Mouse (Mus musculus): Measurements from ENCODE around the gene Snrk. TPM values are rescaled to one million over a fixed set of nuclear protein-coding genes. Genes with fewer than 3 reads are reported as not detected.

Gene Snrk
- total and polyA plus RNA-seq, 2 experiments from 2014 or later = 77.2 to 90.5 TPM

GRCm38 (mm10) chr9:122083698-122084097, 33.4 kb upstream of the Snrk start:
- Histone ChIP-seq H3K4me2 (ENCODE audit: low read depth, low read length, poor library complexity, severe bottlenecking) (no peak overlapping the region), H3K27me3 (ENCODE audit: insufficient read depth, low read length) (no peaks in the 10 kb centered on the region), H3K27ac (ENCODE audit: low read depth, low read length) (no peak overlapping the region), H3K9ac (replicated peaks; ENCODE audit: low read length, poor library complexity, severe bottlenecking) (no peak overlapping the region), H3K9me3 (ENCODE audit: low read length) (no peaks in the 10 kb centered on the region), H3K4me1 (ENCODE audit: insufficient read depth, low read length) (no peaks in the 10 kb centered on the region), H3K4me3 (ENCODE audit: low read depth, low read length) (no peak overlapping the region), H3K36me3 (ENCODE audit: insufficient read depth, low read length) (no peaks in the 10 kb centered on the region)
- 62% methylated on average over 4 of the region's 4 CpGs for WGBS
- DNase-seq (ENCODE audit: low spot score) (no peak), ATAC-seq (ENCODE audit: low FRiP score) (no peak)
- TF ChIP-seq CTCF (IDR thresholded peaks at IDR 0.05) = no peak

- no peak for ATAC-seq (ENCODE audit: low FRiP score)
- Histone ChIP-seq H3K4me3 (ENCODE audit: low read depth, low read length) (no peak overlapping the region), H3K4me1 (ENCODE audit: insufficient read depth, low read length) (no peaks in the 10 kb centered on the region), H3K27me3 (ENCODE audit: insufficient read depth, low read length) (no peaks in the 10 kb centered on the region), H3K4me2 (ENCODE audit: low read depth, low read length, poor library complexity, severe bottlenecking) (no peak overlapping the region), H3K36me3 (ENCODE audit: insufficient read depth, low read length) (no peaks in the 10 kb centered on the region), H3K27ac (ENCODE audit: low read depth, low read length) (no peak overlapping the region), H3K9me3 (ENCODE audit: low read length) (no peaks in the 10 kb centered on the region), H3K9ac (replicated peaks; ENCODE audit: low read length, poor library complexity, severe bottlenecking) (no peak overlapping the region)
- peak; percentile 30 for DNase-seq (ENCODE audit: low spot score)
- no peak for TF ChIP-seq CTCF (IDR thresholded peaks at IDR 0.05)
- WGBS = 56% methylated on average over 4 of the region's 4 CpGs
Observed at GRCm38 (mm10) chr9:122084175-122084574, 32.9 kb upstream of the Snrk start.

GRCm38 (mm10) chr9:122084636-122085035, 32.4 kb upstream of the Snrk start:
- Histone ChIP-seq H3K36me3 (ENCODE audit: insufficient read depth, low read length) (no peaks in the 10 kb centered on the region), H3K9ac (replicated peaks; ENCODE audit: low read length, poor library complexity, severe bottlenecking) (no peak overlapping the region), H3K4me2 (ENCODE audit: low read depth, low read length, poor library complexity, severe bottlenecking) (no peak overlapping the region), H3K27ac (ENCODE audit: low read depth, low read length) (0 out of 2 replicates have a peak overlapping the region, but pooled peaks have one; percentile 38), H3K4me3 (ENCODE audit: low read depth, low read length) (no peak overlapping the region), H3K4me1 (ENCODE audit: insufficient read depth, low read length) (no peaks in the 10 kb centered on the region), H3K9me3 (ENCODE audit: low read length) (no peaks in the 10 kb centered on the region), H3K27me3 (ENCODE audit: insufficient read depth, low read length) (no peaks in the 10 kb centered on the region)
- WGBS = 81% methylated on average over 4 of the region's 4 CpGs
- no peak for ATAC-seq (ENCODE audit: low FRiP score)
- no peak for DNase-seq (ENCODE audit: low spot score)
- no peak for TF ChIP-seq CTCF (IDR thresholded peaks at IDR 0.05)

GRCm38 (mm10) chr9:122085055-122085454, 32.0 kb upstream of the Snrk start:
- no peaks in the 10 kb centered on the region for H3K27me3 ChIP-seq (ENCODE audit: insufficient read depth, low read length)
- DNase-seq (ENCODE audit: low spot score) (peak; percentile 53), ATAC-seq (ENCODE audit: low FRiP score) (no peak)
- no peaks in the 10 kb centered on the region for H3K36me3 ChIP-seq (ENCODE audit: insufficient read depth, low read length)
- no peak overlapping the region for H3K4me2 ChIP-seq (ENCODE audit: low read depth, low read length, poor library complexity, severe bottlenecking)
- no peak overlapping the region for H3K4me3 ChIP-seq (ENCODE audit: low read depth, low read length)
- H3K27ac ChIP-seq (ENCODE audit: low read depth, low read length) = peak overlapping the region; percentile 38
- no peak overlapping the region for H3K9ac ChIP-seq (replicated peaks; ENCODE audit: low read length, poor library complexity, severe bottlenecking)
- WGBS = 25% methylated on average over 6 of the region's 6 CpGs
- no peak for TF ChIP-seq CTCF (IDR thresholded peaks at IDR 0.05)
- H3K9me3 ChIP-seq (ENCODE audit: low read length) = no peaks in the 10 kb centered on the region
- H3K4me1 ChIP-seq (ENCODE audit: insufficient read depth, low read length) = no peaks in the 10 kb centered on the region

GRCm38 (mm10) chr9:122085550-122086205, 31.4 kb upstream of the Snrk start:
- DNase-seq (ENCODE audit: low spot score) (peak; percentile 61), ATAC-seq (ENCODE audit: low FRiP score) (no peak)
- no peak for TF ChIP-seq CTCF (IDR thresholded peaks at IDR 0.05)
- H3K4me1 ChIP-seq (ENCODE audit: insufficient read depth, low read length) = no peaks in the 10 kb centered on the region
- H3K4me2 ChIP-seq (ENCODE audit: low read depth, low read length, poor library complexity, severe bottlenecking) = no peak overlapping the region
- H3K36me3 ChIP-seq (ENCODE audit: insufficient read depth, low read length) = no peaks in the 10 kb centered on the region
- no peaks in the 10 kb centered on the region for H3K9me3 ChIP-seq (ENCODE audit: low read length)
- H3K4me3 ChIP-seq (ENCODE audit: low read depth, low read length) = no peak overlapping the region
- 71% methylated on average over 3 of the region's 3 CpGs for WGBS
- peak overlapping the region; percentile 38 for H3K27ac ChIP-seq (ENCODE audit: low read depth, low read length)
- no peak overlapping the region for H3K9ac ChIP-seq (replicated peaks; ENCODE audit: low read length, poor library complexity, severe bottlenecking)
- no peaks in the 10 kb centered on the region for H3K27me3 ChIP-seq (ENCODE audit: insufficient read depth, low read length)

- Histone ChIP-seq H3K9me3 (ENCODE audit: low read length) (no peaks in the 10 kb centered on the region), H3K36me3 (ENCODE audit: insufficient read depth, low read length) (no peaks in the 10 kb centered on the region), H3K9ac (replicated peaks; ENCODE audit: low read length, poor library complexity, severe bottlenecking) (no peak overlapping the region), H3K4me3 (ENCODE audit: low read depth, low read length) (no peak overlapping the region), H3K4me1 (ENCODE audit: insufficient read depth, low read length) (no peaks in the 10 kb centered on the region), H3K27me3 (ENCODE audit: insufficient read depth, low read length) (no peaks in the 10 kb centered on the region), H3K27ac (ENCODE audit: low read depth, low read length) (no peak overlapping the region), H3K4me2 (ENCODE audit: low read depth, low read length, poor library complexity, severe bottlenecking) (no peak overlapping the region)
- 90% methylated on average over 6 of the region's 6 CpGs for WGBS
- TF ChIP-seq CTCF (IDR thresholded peaks at IDR 0.05) = no peak
- ATAC-seq (ENCODE audit: low FRiP score) (no peak), DNase-seq (ENCODE audit: low spot score) (no peak)
Observed at GRCm38 (mm10) chr9:122087086-122087485, 30.0 kb upstream of the Snrk start.
